Mouse (Mus musculus): ENCODE results near the gene Foxd4.
A peak's percentile ranks its signal among the peaks of the same experiment; 100 is the strongest.

The Foxd4 gene

GRCm38 (mm10) chr19:24900581-24901220 is at the start of gene Foxd4:
Gene Foxd4 (minus strand): TSS chr19:24901197.
- DNase-seq (ENCODE audit: low spot score in 2 of 2), result no peak

GRCm38 (mm10) chr19:24945521-24946262 is 44.7 kb upstream of the Foxd4 start:
- DNase-seq (ENCODE audit: low spot score in 2 of 2), result no peak

GRCm38 (mm10) chr19:24937084-24937483 is 36.1 kb upstream of the Foxd4 start:
- DNase-seq (ENCODE audit: low spot score in 2 of 2), result no peak

- no peak for DNase-seq (ENCODE audit: low spot score in 2 of 2)
Observed at GRCm38 (mm10) chr19:24929041-24929440, 28.0 kb upstream of the Foxd4 start.

- DNase-seq (ENCODE audit: low spot score in 2 of 2), result no peak
Observed at GRCm38 (mm10) chr19:24920866-24921265, 19.9 kb upstream of the Foxd4 start.

- DNase-seq (ENCODE audit: low spot score in 2 of 2), result no peak
Observed at GRCm38 (mm10) chr19:24908385-24909155, 7.6 kb upstream of the Foxd4 start.

GRCm38 (mm10) chr19:24907655-24908054 is 6.7 kb upstream of the Foxd4 start:
- no peak for DNase-seq (ENCODE audit: low spot score in 2 of 2)

GRCm38 (mm10) chr19:24902821-24903220 is 1.8 kb upstream of the Foxd4 start:
- DNase-seq (ENCODE audit: low spot score in 2 of 2), result no peak

- DNase-seq (ENCODE audit: low spot score in 2 of 2), result no peak
Observed at GRCm38 (mm10) chr19:24902256-24902655, 1.3 kb upstream of the Foxd4 start.

- no peak for DNase-seq (ENCODE audit: low spot score in 2 of 2)
Observed at GRCm38 (mm10) chr19:24901666-24902065, 669 bp upstream of the Foxd4 start.

- DNase-seq (ENCODE audit: low spot score in 2 of 2), result no peak
Observed at GRCm38 (mm10) chr19:24899578-24900544, 1.1 kb downstream of the Foxd4 start.

- no peak for DNase-seq (ENCODE audit: low spot score in 2 of 2)
Observed at GRCm38 (mm10) chr19:24898737-24899577, 2.0 kb downstream of the Foxd4 start.

GRCm38 (mm10) chr19:24897896-24898736 is 2.9 kb downstream of the Foxd4 start:
- no peak for DNase-seq (ENCODE audit: low spot score in 2 of 2)

GRCm38 (mm10) chr19:24897006-24897895 is 3.7 kb downstream of the Foxd4 start:
- no peak for DNase-seq (ENCODE audit: low spot score in 2 of 2)

GRCm38 (mm10) chr19:24896536-24896935 is 4.5 kb downstream of the Foxd4 start:
- DNase-seq (ENCODE audit: low spot score in 2 of 2), result no peak

GRCm38 (mm10) chr19:24886888-24887287 is 14.1 kb downstream of the Foxd4 start:
- DNase-seq (ENCODE audit: low spot score in 2 of 2), result no peak

- peak in 1 of 2 experiments; percentile 71 for DNase-seq (ENCODE audit: low spot score in 2 of 2)
Observed at GRCm38 (mm10) chr19:24885504-24885903, 15.5 kb downstream of the Foxd4 start.

- DNase-seq (ENCODE audit: low spot score in 2 of 2), result no peak
Observed at GRCm38 (mm10) chr19:24881237-24881636, 19.8 kb downstream of the Foxd4 start.
